Mouse (Mus musculus) stomach, postnatal 0 days (tissue): ENCODE results near the gene Pgls.

Experiments
- CTCF ChIP-seq: IDR thresholded peaks from 2 replicates; pipeline ENCODE4 v1.5.1; 2016; ENCODE audit warnings: antibody characterized with exemption, low read depth, mild to moderate bottlenecking, moderate library complexity
- EP300 ChIP-seq: optimal IDR thresholded peaks from 2 replicates; pipeline ENCODE3; 2016; ENCODE audit warnings: antibody characterized with exemption

- TF ChIP-seq CTCF (no peak), EP300 (no peak)
These were observed 24.4 kb upstream of the Pgls start for GRCm38 (mm10) chr8:71567587-71567986.
